16 mouse cellular contexts compared by ENCODE assay signal in genomic region chr17:6863521-6863920, GRCm38 (mm10).
DNase-seq lines count a peak whose midpoint lies in the region; ATAC-seq and TF ChIP-seq lines count a peak whose summit lies in the region.
"Had no signal": no experiment of that assay in that cellular context is flagged by ENCODE, and none has a peak within 500 bp of the region (broad histone marks: within the 10 kb centered on the region; RNA-seq: fewer than 3 reads in every experiment).

No protein-coding gene starts in this region.

- DNase-seq in kidney, adult 11 months, result peak; percentile 53
- peak; percentile 20 for DNase-seq in heart, postnatal 25 days (ENCODE audit: low spot score)
- DNase-seq in kidney, postnatal 0 days (ENCODE audit: low spot score), result peak; percentile 55
- peak; percentile 28 for DNase-seq in lung, postnatal 14 days
- no peak for DNase-seq in thymus, postnatal 14 days
- DNase-seq in spleen, postnatal 10 days (ENCODE audit: low spot score in 2 of 2), result no peak
- DNase-seq: adrenal gland, postnatal 36 days; cerebellum, adult 9-10 months; gastrocnemius, postnatal 25 days; thymus, adult 2 months had no signal

- no peak overlapping the region for H3K4me2 ChIP-seq in kidney, embryonic 16.5 days (replicated peaks; ENCODE audit: low read depth, low read length)
- no peak overlapping the region for H3K4me2 ChIP-seq in kidney, postnatal 0 days (ENCODE audit: low read length)
- no peak overlapping the region for H3K4me2 ChIP-seq in intestine, embryonic 16.5 days (ENCODE audit: low read depth, low read length)
- H3K4me2 ChIP-seq: forebrain, embryonic 12.5 days; midbrain, embryonic 15.5 days had no signal

- H3K4me1 ChIP-seq in kidney, embryonic 16.5 days (ENCODE audit: insufficient read depth, low read length), result peaks cover 55% of the 10 kb centered on the region
- peaks cover 31% of the 10 kb centered on the region; the same call in 1 of the 2 replicates for H3K4me1 ChIP-seq in kidney, postnatal 0 days (replicated peaks; ENCODE audit: insufficient read depth, low read length)
- peaks cover 38% of the 10 kb centered on the region for H3K4me1 ChIP-seq in intestine, embryonic 16.5 days (ENCODE audit: control insufficient read depth, insufficient read depth, low read length)

- H3K9me3 ChIP-seq in kidney, embryonic 16.5 days (ENCODE audit: low read length), result no peaks in the 10 kb centered on the region
- no peaks in the 10 kb centered on the region for H3K9me3 ChIP-seq in kidney, postnatal 0 days (replicated peaks; ENCODE audit: low read length)
- no peaks in the 10 kb centered on the region for H3K9me3 ChIP-seq in intestine, embryonic 16.5 days (ENCODE audit: control insufficient read depth, low read length)
- H3K9me3 ChIP-seq: forebrain, embryonic 12.5 days; midbrain, embryonic 15.5 days had no signal

- 49% methylated on average over 6 of the region's 6 CpGs for WGBS in kidney, embryonic 16.5 days
- 43% methylated on average over 6 of the region's 6 CpGs for WGBS in kidney, postnatal 0 days
- WGBS in intestine, embryonic 16.5 days, result 61% methylated on average over 6 of the region's 6 CpGs

- H3K4me3 ChIP-seq in kidney, embryonic 16.5 days (ENCODE audit: low read length), result no peak overlapping the region
- H3K4me3 ChIP-seq in kidney, postnatal 0 days (replicated peaks; ENCODE audit: low read depth, low read length), result no peak overlapping the region
- H3K4me3 ChIP-seq in intestine, embryonic 16.5 days (ENCODE audit: low read length), result no peak overlapping the region
- H3K4me3 ChIP-seq: forebrain, embryonic 12.5 days; layer of hippocampus, adult 2 months; left cerebral cortex, adult 2 months; midbrain, embryonic 15.5 days had no signal

- H3K9ac ChIP-seq in kidney, embryonic 16.5 days (replicated peaks; ENCODE audit: low read length), result no peak overlapping the region
- H3K9ac ChIP-seq in kidney, postnatal 0 days (ENCODE audit: low read depth, low read length), result no peak overlapping the region
- no peak overlapping the region for H3K9ac ChIP-seq in intestine, embryonic 16.5 days (ENCODE audit: low read depth, low read length)
- H3K9ac ChIP-seq: forebrain, embryonic 12.5 days; midbrain, embryonic 15.5 days had no signal

- no peak for TF ChIP-seq CTCF in kidney, postnatal 0 days (IDR thresholded peaks at IDR 0.05; ENCODE audit: low read depth)

- no peaks in the 10 kb centered on the region for H3K27me3 ChIP-seq in kidney, embryonic 16.5 days (ENCODE audit: insufficient read depth, low read length)
- no peaks in the 10 kb centered on the region for H3K27me3 ChIP-seq in kidney, postnatal 0 days (ENCODE audit: insufficient read depth, low read length)
- H3K27me3 ChIP-seq in intestine, embryonic 16.5 days (replicated peaks; ENCODE audit: control insufficient read depth, insufficient read depth, low read length), result no peaks in the 10 kb centered on the region

- intact Hi-C loops in heart, postnatal 25 days (cut with DNase I), result no loop called here

- H3K36me3 ChIP-seq in kidney, embryonic 16.5 days (ENCODE audit: insufficient read depth, low read length), result no peaks in the 10 kb centered on the region
- H3K36me3 ChIP-seq in kidney, postnatal 0 days (ENCODE audit: insufficient read depth, low read length), result no peaks in the 10 kb centered on the region
- no peaks in the 10 kb centered on the region for H3K36me3 ChIP-seq in intestine, embryonic 16.5 days (ENCODE audit: control insufficient read depth, insufficient read depth, low read length)
- H3K36me3 ChIP-seq: forebrain, embryonic 12.5 days; midbrain, embryonic 15.5 days had no signal

- ATAC-seq in kidney, embryonic 16.5 days (ENCODE audit: low FRiP score, low TSS enrichment), result no peak
- ATAC-seq in kidney, postnatal 0 days (replicated peaks; ENCODE audit: low FRiP score, low read depth), result no peak
- ATAC-seq in intestine, embryonic 16.5 days, result no peak
- ATAC-seq: midbrain, embryonic 15.5 days had no signal

- H3K27ac ChIP-seq in kidney, embryonic 16.5 days (ENCODE audit: low read length), result no peak overlapping the region
- no peak overlapping the region for H3K27ac ChIP-seq in kidney, postnatal 0 days
- no peak overlapping the region for H3K27ac ChIP-seq in intestine, embryonic 16.5 days (ENCODE audit: low read length)
- H3K27ac ChIP-seq: forebrain, embryonic 12.5 days; left cerebral cortex, adult 2 months; midbrain, embryonic 15.5 days had no signal

Comparison
In these comparisons a context has a peak if more than half of its experiments do, and no peak if none do; other contexts are left out.
1. DNase-seq: peak in kidney, adult 11 months (single experiment), heart, postnatal 25 days (single experiment), kidney, postnatal 0 days (single experiment) and lung, postnatal 14 days (single experiment); none in thymus, postnatal 14 days (single experiment) and spleen, postnatal 10 days (0 of 2).